Mouse (Mus musculus): ENCODE measurements around the gene Pom121l2. TPM values are rescaled to one million over a fixed set of nuclear protein-coding genes. Genes with fewer than 3 reads are reported as not detected.

Pom121l2 gene
- polyA plus RNA-seq, 3 experiments from 2014 or later, result not detected

GRCm38 (mm10) chr13:22020901-22021339 is 39.9 kb downstream of the Pom121l2 start:
- peak; percentile 27 for ATAC-seq

GRCm38 (mm10) chr13:22021581-22021980 is 40.6 kb downstream of the Pom121l2 start:
- ATAC-seq, result no peak

DNA sequence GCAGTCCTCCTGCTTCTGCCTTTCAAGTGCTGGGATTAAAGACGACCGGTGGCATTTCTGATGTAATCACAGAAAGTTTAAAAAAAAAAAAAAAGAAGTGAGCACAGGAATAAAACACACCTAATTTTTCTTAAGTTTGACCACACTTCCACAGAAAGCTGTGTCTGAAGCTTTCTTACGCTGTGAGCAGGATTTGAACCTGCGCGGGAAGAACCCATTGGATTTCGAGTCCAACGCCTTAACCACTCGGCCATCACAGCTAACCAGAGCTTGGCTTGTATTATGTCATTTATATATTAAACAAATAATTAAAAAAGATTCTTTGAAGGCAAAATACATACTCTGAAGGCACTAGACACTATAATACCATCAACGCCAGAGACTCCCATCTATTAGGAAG is 41.2 kb downstream of the Pom121l2 start:
- peak; percentile 35 for ATAC-seq

DNA sequence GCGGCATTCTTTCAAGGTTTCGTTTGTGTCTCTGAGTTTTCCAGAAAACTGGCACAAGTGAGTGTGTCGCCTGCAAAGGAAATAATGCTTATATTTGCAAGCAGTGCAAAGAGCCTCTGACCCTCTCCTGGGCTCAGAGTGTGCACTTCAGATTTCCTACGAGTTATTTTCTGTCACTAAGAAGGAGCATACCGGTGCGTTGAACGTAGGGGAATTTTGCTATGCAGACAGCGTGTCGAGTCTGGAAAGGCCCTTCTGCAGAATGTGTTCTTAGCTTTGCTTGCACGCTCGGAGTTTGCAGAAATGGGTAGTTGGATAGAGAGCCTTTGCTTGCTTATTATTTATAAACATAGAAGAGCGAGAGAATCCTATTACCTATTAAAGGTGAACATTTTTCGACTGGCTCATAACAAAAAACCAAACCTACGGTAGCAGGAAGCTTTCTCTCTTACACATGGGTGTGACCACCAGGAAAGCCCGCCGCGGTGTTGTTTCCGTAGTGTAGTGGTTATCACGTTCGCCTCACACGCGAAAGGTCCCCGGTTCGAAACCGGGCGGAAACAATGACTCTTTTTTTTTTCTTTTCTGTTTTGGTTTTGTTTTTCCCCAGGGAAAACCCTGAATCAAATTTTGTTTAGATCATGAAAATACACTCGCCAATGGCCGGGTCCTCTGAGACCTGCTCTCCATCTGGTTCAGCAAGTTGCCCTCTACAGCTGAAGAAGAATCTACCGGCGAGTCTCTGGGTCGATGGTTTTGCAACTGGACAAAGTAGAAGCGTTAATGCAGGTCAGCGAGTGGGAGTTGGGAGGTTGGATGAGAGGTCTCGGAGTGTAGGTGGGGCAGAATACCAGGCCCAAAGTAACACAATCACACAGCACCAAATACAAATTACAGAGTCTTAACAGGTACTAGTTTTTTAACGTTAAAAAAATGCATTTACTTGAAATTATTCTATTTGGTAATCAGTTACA is 45.4 kb downstream of the Pom121l2 start:
- ATAC-seq, result peak; percentile 61

DNA sequence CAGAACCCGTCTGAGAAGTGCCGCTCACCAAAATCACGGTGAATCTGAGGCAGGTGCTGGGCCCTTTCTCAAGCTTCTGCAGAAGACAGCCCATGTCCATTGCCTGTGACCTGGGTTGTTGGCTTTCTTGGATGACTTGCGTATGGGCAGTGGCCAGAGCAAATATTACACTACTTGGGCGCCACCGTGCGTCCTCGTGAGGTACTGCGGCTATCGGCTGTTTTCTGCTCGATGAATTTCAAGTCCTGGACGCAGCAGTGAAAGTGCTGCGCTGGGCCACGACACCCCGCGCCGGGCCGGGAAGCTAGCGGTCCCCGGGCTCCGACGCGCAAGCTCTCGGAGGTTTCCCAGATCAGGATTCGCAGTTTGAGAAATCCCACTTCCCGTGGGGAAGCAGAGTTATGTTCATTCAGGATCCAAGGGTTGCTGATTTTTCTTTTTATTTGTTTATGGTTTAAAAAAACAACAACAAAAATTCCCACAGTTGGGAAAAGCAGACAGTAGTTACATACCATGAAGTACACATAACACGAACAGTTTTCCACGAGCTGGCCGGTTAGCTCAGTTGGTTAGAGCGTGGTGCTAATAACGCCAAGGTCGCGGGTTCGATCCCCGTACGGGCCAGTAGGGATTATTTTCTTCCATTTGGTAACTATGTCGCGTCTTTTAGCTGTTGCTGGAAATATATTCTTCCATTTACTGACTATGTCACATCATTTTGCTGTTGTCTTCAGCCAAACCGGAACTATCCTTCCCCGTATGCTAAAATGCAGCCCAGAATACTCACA is 47.9 kb downstream of the Pom121l2 start:
- peak; percentile 78 for ATAC-seq

- ATAC-seq, result no peak
These were observed 48.9 kb downstream of the Pom121l2 start for GRCm38 (mm10) chr13:22029928-22030327.

GRCm38 (mm10) chr13:22030493-22030892 is 49.5 kb downstream of the Pom121l2 start:
- ATAC-seq, result no peak

- no peak for ATAC-seq
These were observed 52.9 kb downstream of the Pom121l2 start for GRCm38 (mm10) chr13:22033741-22034442.

- no peak for ATAC-seq
These were observed 53.7 kb downstream of the Pom121l2 start for GRCm38 (mm10) chr13:22034443-22035266.

DNA sequence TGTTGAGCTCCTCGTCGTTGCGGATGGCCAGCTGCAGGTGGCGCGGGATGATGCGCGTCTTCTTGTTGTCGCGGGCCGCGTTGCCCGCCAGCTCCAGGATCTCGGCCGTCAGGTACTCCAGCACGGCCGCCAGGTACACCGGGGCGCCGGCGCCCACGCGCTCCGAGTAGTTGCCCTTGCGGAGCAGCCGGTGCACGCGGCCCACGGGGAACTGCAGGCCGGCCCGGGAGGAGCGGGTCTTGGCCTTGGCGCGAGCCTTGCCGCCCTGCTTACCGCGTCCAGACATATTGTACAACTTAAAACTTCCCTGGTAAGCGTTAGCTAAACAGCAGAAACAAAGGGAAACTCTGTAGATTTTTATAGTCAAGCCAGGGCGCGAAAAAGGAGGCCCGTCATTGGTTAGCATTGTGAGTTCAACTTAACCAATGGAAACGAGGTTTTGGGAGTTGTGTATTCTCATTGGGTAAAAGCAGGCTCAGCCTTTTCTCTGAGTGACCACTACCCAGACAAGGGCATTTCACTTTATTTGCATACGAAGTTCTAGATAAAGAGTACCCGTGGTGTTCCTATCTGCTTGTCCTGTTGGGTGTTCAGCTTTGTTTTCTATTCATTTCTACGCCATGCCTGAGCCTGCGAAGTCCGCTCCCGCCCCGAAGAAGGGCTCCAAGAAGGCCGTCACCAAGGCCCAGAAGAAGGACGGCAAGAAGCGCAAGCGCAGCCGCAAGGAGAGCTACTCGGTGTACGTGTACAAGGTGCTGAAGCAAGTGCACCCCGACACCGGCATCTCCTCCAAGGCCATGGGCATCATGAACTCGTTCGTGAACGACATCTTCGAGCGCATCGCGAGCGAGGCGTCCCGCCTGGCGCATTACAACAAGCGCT is 54.5 kb downstream of the Pom121l2 start, which contains the start of the genes Hist1h2ah and Hist1h2bk:
Hist1h2ah (minus strand) TSS at position 302 of the 882 bp plus-strand sequence.
Hist1h2bk (plus strand) TSS at position 604 of the 882 bp plus-strand sequence.
- peak; percentile 100 for ATAC-seq

DNA sequence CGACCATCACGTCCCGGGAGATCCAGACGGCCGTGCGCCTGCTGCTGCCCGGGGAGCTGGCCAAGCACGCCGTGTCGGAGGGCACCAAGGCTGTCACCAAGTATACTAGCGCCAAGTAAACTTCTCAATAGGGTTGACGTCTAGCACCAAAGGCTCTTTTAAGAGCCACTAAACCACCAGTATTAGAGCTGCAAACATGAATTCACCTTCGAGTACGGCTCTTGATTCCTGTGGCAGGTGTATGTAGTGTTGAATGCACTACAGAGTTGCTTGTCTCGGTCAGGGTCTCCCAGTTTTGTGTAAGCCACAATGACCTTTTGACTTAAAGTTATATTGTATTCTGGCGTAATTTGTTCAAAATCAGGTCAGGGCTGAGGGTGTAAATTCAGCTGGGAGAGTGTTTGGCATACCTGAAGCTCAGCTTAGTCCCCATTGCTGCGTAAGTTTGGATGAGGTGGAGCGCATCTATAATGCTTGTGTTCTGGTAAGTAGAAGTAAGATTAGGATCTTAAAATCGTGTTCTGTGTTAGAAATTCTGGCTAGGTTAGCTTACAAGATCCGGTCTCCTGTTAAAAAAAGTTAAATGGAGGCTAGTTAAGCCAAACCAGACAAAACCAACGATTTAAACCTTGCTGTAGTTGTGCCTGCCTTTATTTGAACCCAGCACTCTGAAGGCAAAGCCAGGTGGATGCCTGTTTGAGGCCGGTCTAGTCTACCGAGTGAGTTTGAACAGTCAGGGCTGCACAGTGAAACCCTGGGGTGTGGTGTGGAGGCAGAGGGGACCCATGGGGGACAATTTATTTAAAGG is 55.4 kb downstream of the Pom121l2 start:
- no peak for ATAC-seq

DNA sequence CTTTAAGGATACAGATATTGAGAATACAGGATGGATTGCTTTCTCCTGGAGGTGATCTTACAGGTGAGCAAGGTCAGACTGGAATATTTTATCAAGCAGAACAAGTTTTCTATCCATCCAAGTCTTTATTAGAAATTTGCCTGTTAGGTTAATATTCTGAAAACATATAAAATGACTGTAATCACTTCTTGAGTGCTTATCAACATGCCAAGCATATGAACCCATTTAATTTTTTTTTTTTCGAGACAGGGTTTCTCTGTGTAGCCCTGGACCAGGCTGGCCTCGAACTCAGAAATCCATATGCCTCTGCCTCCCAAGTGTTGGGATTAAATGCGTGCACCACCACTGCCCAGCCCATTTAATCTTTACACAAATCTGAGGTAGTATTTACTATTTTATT is 56.0 kb downstream of the Pom121l2 start:
- ATAC-seq, result no peak

GRCm38 (mm10) chr13:22037415-22037814 is 56.4 kb downstream of the Pom121l2 start:
- no peak for ATAC-seq

Other genes starting within 250 kb of the Pom121l2 start
- gene Hist1h4j, start 246.1 kb upstream of the Pom121l2 start, polyA plus RNA-seq (2017; shearing (Covaris generic)), result not detected
- gene Hist1h4k, start 230.7 kb upstream of the Pom121l2 start, polyA plus RNA-seq (2017; shearing (Covaris generic)), result 10 to 100 TPM in 1 of 3 experiments, 1 to 10 TPM in 2; 1.5 to 15.3 (median 8.0) TPM
- gene Hist1h2ak, start 227.4 kb upstream of the Pom121l2 start, polyA plus RNA-seq (2017; shearing (Covaris generic)), result 1 to 10 TPM in 1 of 3 experiments, not detected in 2; 6.2 TPM
- 1 to 10 TPM in 2 of 3 experiments, not detected in 1; 1.8 to 3.0 TPM for gene Hist1h2bn, start 227.1 kb upstream of the Pom121l2 start, polyA plus RNA-seq (2017; shearing (Covaris generic))
- gene Hist1h1b, start 200.6 kb upstream of the Pom121l2 start, polyA plus RNA-seq (2017; shearing (Covaris generic)), result 10 to 100 TPM in 1 of 3 experiments, 1 to 10 TPM in 2; 3.0 to 89.4 (median 8.5) TPM
- gene Hist1h3i, start 197.8 kb upstream of the Pom121l2 start, polyA plus RNA-seq (2017; shearing (Covaris generic)), result 1 to 10 TPM in 2 of 3 experiments, not detected in 1; 3.1 to 3.4 TPM
- gene Hist1h2an, start 194.0 kb upstream of the Pom121l2 start, polyA plus RNA-seq (2017; shearing (Covaris generic)), result 1 to 10 TPM in 1 of 3 experiments, not detected in 2; 3.5 TPM
- gene Hist1h2bp, start 193.7 kb upstream of the Pom121l2 start, polyA plus RNA-seq (2017; shearing (Covaris generic)), result 1 to 10 TPM; 1.6 to 3.6 (median 3.0) TPM
- gene Hist1h2bq, start 171.0 kb upstream of the Pom121l2 start, polyA plus RNA-seq (2017; shearing (Covaris generic)), result 10 to 100 TPM in 1 of 3 experiments, 1 to 10 TPM in 1, not detected in 1; 6.1 to 12.5 TPM
- 10 to 100 TPM in 1 of 3 experiments, 1 to 10 TPM in 1, not detected in 1; 2.4 to 11.2 TPM for gene Hist1h2ao, start 170.7 kb upstream of the Pom121l2 start, polyA plus RNA-seq (2017; shearing (Covaris generic))
- 10 to 100 TPM in 1 of 3 experiments, 1 to 10 TPM in 2; 5.8 to 17.9 (median 8.9) TPM for gene Hist1h4m, start 169.4 kb upstream of the Pom121l2 start, polyA plus RNA-seq (2017; shearing (Covaris generic))
- gene Hist1h4n, start 149.0 kb upstream of the Pom121l2 start, polyA plus RNA-seq (2017; shearing (Covaris generic)), result 1 to 10 TPM in 2 of 3 experiments, not detected in 1; 6.5 to 9.3 TPM
- 100 to 1,000 TPM in 1 of 3 experiments, 10 to 100 TPM in 2; 58.0 to 576 (median 60.6) TPM for gene Hist1h2ap, start 147.7 kb upstream of the Pom121l2 start, polyA plus RNA-seq (2017; shearing (Covaris generic))
- 10 to 100 TPM in 1 of 3 experiments, 1 to 10 TPM in 1, not detected in 1; 6.1 to 12.2 TPM for gene Hist1h2br, start 147.5 kb upstream of the Pom121l2 start, polyA plus RNA-seq (2017; shearing (Covaris generic))
- gene Zfp184, start 36.1 kb upstream of the Pom121l2 start, polyA plus RNA-seq (2017; shearing (Covaris generic)), result not detected
- 1 to 10 TPM in 1 of 3 experiments, under 1 TPM in 1, not detected in 1; 0.24 to 1.2 TPM for gene Prss16, start 28.5 kb downstream of the Pom121l2 start, polyA plus RNA-seq (2017; shearing (Covaris generic))
- gene Hist1h2ah, start 54.4 kb downstream of the Pom121l2 start, polyA plus RNA-seq (2017; shearing (Covaris generic)), result 100 to 1,000 TPM in 1 of 3 experiments, 10 to 100 TPM in 1, not detected in 1; 52.3 to 507 TPM
- gene Hist1h2bk, start 54.7 kb downstream of the Pom121l2 start, polyA plus RNA-seq (2017; shearing (Covaris generic)), result 1 to 10 TPM in 2 of 3 experiments, not detected in 1; 2.2 to 9.9 TPM
- gene Hist1h4i, start 60.2 kb downstream of the Pom121l2 start, polyA plus RNA-seq (2017; shearing (Covaris generic)), result 10 to 100 TPM in 1 of 3 experiments, 1 to 10 TPM in 2; 4.1 to 18.5 (median 6.5) TPM
- 1 to 10 TPM in 2 of 3 experiments, not detected in 1; 3.9 to 4.5 TPM for gene Hist1h2ag, start 61.8 kb downstream of the Pom121l2 start, polyA plus RNA-seq (2017; shearing (Covaris generic))
- 10 to 100 TPM in 1 of 3 experiments, 1 to 10 TPM in 2; 1.8 to 10.3 (median 6.6) TPM for gene Hist1h2bj, start 62.0 kb downstream of the Pom121l2 start, polyA plus RNA-seq (2017; shearing (Covaris generic))
- under 1 TPM in 1 of 3 experiments, not detected in 2; 0.07 TPM for gene Vmn1r188, start 103.2 kb downstream of the Pom121l2 start, polyA plus RNA-seq (2017; shearing (Covaris generic))
- not detected for gene Vmn1r189, start 124.6 kb downstream of the Pom121l2 start, polyA plus RNA-seq (2017; shearing (Covaris generic))
- gene Vmn1r191, start 202.8 kb downstream of the Pom121l2 start, polyA plus RNA-seq (2017; shearing (Covaris generic)), result under 1 TPM in 1 of 3 experiments, not detected in 2; 0.13 TPM
- gene Vmn1r192, start 209.9 kb downstream of the Pom121l2 start, polyA plus RNA-seq (2017; shearing (Covaris generic)), result not detected
- under 1 TPM in 1 of 3 experiments, not detected in 2; 0.13 TPM for gene Vmn1r193, start 242.0 kb downstream of the Pom121l2 start, polyA plus RNA-seq (2017; shearing (Covaris generic))

Measured in inflammation-experienced regulatory T-cells, adult 6 months (primary cell).